Mouse (Mus musculus) layer of hippocampus, adult 8-10 months (tissue): ENCODE results near the gene Mylk. TPM values are rescaled to one million over a fixed set of nuclear protein-coding genes. Genes with fewer than 3 reads are reported as not detected.

ENCODE experiments used
- total RNA-seq, 4 experiments: library from RNA; stranded (reverse); gene quantifications; 2 replicates each; pipeline ENCODE4 v1.2.4; 2022

Gene Mylk
- total RNA-seq, 4 experiments from 2014 or later, result 15.1 to 20.0 (median 16.2) TPM

Other genes with a start within 250 kb of the Mylk start
- 100 to 1,000 TPM; 495 to 557 (median 508) TPM for gene Kalrn, start 171.7 kb upstream of the Mylk start, total RNA-seq
- gene Ropn1, start 95.3 kb upstream of the Mylk start, total RNA-seq, result under 1 TPM in 1 of 4 experiments, not detected in 3; 0.55 TPM
- gene Ccdc14, start 54.6 kb upstream of the Mylk start, total RNA-seq, result 1 to 10 TPM; 2.4 to 3.6 (median 3.2) TPM